Mouse (Mus musculus) kidney, postnatal 0 days (tissue): Measurements from ENCODE around the gene 3110009E18Rik. TPM values are rescaled to one million over a fixed set of nuclear protein-coding genes. Genes with fewer than 3 reads are reported as not detected.
A peak's percentile ranks its signal among the peaks of the same experiment; 100 is the strongest.

Experiments
- ATAC-seq: fragments of 200-750 bp; cut with Nextera tagmentation; replicated peaks from 2 replicates; pipeline ENCODE4 v1.8.0; 2017; ENCODE audit warnings: low read depth, moderate number of reproducible peaks, moderate TSS enrichment, moderate library complexity; ENCODE audit not compliant: low FRiP score
- DNase-seq: peaks from one replicate; pipeline ENCODE4 v3.0.0-alpha.2; 2016; ENCODE audit warnings: low spot score
- H3K27ac ChIP-seq: fragments of 300-500 bp; sonication (generic); 2 replicates; pipeline ENCODE4 v1.5.1; 2014; ENCODE audit warnings: mild to moderate bottlenecking
- H3K27me3 ChIP-seq: fragments of 300-500 bp; sonication (generic); 2 replicates; pipeline ENCODE4 v1.6.1; 2014; ENCODE audit warnings: low read length, mixed read lengths; ENCODE audit not compliant: insufficient read depth
- H3K36me3 ChIP-seq: fragments of 300-500 bp; sonication (generic); 2 replicates; pipeline ENCODE4 v1.6.1; 2014; ENCODE audit warnings: low read length, mixed read lengths; ENCODE audit not compliant: insufficient read depth
- H3K4me1 ChIP-seq: fragments of 300-500 bp; sonication (generic); replicated peaks from 2 replicates; pipeline ENCODE4 v1.6.1; 2014; ENCODE audit warnings: antibody characterized with exemption, low read length, mixed read lengths; ENCODE audit not compliant: insufficient read depth
- H3K4me2 ChIP-seq: fragments of 300-500 bp; sonication (generic); 2 replicates; pipeline ENCODE4 v1.6.1; 2014; ENCODE audit warnings: mild to moderate bottlenecking, low read length, moderate library complexity, mixed read lengths
- H3K4me3 ChIP-seq: fragments of 300-500 bp; sonication (generic); replicated peaks from 2 replicates; pipeline ENCODE4 v1.5.1; 2014; ENCODE audit warnings: low read depth, low read length
- H3K9ac ChIP-seq: fragments of 300-500 bp; sonication (generic); 2 replicates; pipeline ENCODE4 v1.6.1; 2014; ENCODE audit warnings: low read depth, low read length
- H3K9me3 ChIP-seq: fragments of 300-500 bp; sonication (generic); replicated peaks from 2 replicates; pipeline ENCODE4 v1.6.1; 2016; ENCODE audit warnings: low read length, inconsistent platforms, mixed read lengths
- CTCF ChIP-seq: IDR thresholded peaks from 2 replicates; pipeline ENCODE4 v1.5.1; 2016; ENCODE audit warnings: antibody characterized with exemption, low read depth, mild to moderate bottlenecking, moderate library complexity
- WGBS: fragments of 180-500 bp; shearing (Covaris S2); extraction: QIAGEN DNeasy Blood & Tissue Kit; methylation state at CpG from one replicate; pipeline ENCODE4 v1.1.7; 2014; 5-methylcytosine and 5-hydroxymethylcytosine counted together
- polyA plus RNA-seq: library from polyadenylated mRNA; unstranded; fragments of >200 nt; fragmentation: Nextera tagmentation; extraction: Ambion mirVana; gene quantifications from 2 replicates; pipeline ENCODE4 v1.2.1, GENCODE M21; 2015

Gene 3110009E18Rik
- polyA plus RNA-seq: 19.3 and 22.5 TPM in 2 replicates

DNA sequence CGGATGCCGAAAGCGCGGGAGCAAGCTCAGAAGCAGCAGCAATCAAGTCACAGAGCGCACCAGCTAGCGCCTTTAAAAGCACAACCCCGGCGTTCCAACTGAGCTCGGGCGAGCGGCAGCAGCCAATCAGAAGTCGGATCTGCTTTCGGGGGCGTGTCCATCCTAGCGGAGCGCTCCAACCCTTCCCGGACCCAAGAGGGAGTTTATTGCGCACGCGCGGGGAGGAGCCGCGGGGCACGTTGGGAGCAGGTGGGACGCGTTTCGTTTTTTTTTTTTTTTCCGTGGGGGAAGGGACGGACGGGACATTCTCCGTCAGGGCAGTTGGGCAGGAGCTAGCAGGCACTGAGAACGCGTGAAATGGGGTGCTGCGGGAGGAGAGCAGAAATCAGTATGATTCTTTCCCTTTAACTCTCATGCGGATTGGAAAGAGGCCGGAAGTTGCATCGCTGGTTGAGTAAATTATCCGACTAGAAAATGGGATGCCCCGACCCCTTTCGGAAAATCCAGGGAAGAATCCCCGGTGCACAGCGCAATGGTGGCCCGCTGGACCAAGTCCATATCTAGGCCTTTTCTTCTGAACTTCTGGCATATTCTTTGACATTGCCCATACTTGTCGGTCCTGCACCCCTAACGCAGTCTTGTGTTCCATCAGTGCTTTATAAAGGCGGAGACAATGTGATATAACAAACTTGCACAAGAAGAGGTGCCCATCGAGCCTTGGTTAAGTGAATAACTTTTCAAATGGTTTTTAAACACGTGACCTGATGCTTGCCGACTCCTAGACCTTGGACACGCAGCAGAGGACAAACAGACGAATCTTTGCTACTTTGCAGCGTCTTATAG is at the start of gene 3110009E18Rik, which contains the start of gene Dbi:
Gene 3110009E18Rik, plus strand, starts transcription at position 219 of the 843 bp plus-strand sequence.
Gene Dbi, minus strand, starts transcription at position 110 of the 843 bp plus-strand sequence.
- Histone ChIP-seq H3K9ac (peak within 1 kb of the TSS; percentile 65), H3K4me2 (peak within 1 kb of the TSS; percentile 76), H3K27ac (peak within 1 kb of the TSS; percentile 92), H3K4me3 (peak within 1 kb of the TSS; percentile 55), H3K36me3 (0 out of 2 replicates have a peak, but pooled peaks cover 3% of the 10 kb centered on the region), H3K27me3 (no peaks in the 10 kb centered on the region), H3K4me1 (peaks cover 14% of the 10 kb centered on the region), H3K9me3 (no peaks in the 10 kb centered on the region)
- ATAC-seq (peak; percentile 92), DNase-seq (peak; percentile 99)
- under 1% methylated on average over 52 of the region's 52 CpGs for WGBS
- peak; percentile 35 for TF ChIP-seq CTCF

DNA sequence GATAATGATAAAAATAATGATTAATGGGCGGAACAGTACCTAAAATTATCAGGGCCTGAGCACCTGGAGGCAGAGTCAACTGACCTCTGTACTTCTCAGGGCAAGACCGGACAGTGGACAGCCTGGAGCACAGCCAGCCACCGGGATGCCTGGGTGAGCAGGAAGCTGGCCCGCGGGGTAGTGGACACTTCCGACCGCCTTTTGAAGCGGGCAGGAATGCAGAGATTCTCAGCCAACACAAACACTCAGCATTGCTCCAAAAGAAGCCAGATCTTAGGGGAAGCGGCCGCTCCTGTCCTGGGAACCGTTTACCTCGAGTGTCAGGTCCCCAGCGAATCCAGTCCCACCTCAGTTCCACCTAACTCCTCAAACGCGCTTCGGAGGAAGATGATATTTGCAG is 48.1 kb upstream of the 3110009E18Rik start:
- ATAC-seq: no peak
- no peak for TF ChIP-seq CTCF
- H3K9me3 ChIP-seq: no peaks in the 10 kb centered on the region
- peak overlapping the region; percentile 74 for H3K27ac ChIP-seq
- peak overlapping the region; percentile 73 for H3K4me2 ChIP-seq
- peak overlapping the region; percentile 39 for H3K4me3 ChIP-seq
- H3K9ac ChIP-seq: peak overlapping the region; percentile 66
- H3K4me1 ChIP-seq: 0 out of 2 replicates have a peak, but pooled peaks cover 7% of the 10 kb centered on the region
- DNase-seq: peak; percentile 56
- no peaks in the 10 kb centered on the region for H3K36me3 ChIP-seq
- WGBS: 6% methylated on average over 16 of the region's 16 CpGs
- no peaks in the 10 kb centered on the region for H3K27me3 ChIP-seq

DNA sequence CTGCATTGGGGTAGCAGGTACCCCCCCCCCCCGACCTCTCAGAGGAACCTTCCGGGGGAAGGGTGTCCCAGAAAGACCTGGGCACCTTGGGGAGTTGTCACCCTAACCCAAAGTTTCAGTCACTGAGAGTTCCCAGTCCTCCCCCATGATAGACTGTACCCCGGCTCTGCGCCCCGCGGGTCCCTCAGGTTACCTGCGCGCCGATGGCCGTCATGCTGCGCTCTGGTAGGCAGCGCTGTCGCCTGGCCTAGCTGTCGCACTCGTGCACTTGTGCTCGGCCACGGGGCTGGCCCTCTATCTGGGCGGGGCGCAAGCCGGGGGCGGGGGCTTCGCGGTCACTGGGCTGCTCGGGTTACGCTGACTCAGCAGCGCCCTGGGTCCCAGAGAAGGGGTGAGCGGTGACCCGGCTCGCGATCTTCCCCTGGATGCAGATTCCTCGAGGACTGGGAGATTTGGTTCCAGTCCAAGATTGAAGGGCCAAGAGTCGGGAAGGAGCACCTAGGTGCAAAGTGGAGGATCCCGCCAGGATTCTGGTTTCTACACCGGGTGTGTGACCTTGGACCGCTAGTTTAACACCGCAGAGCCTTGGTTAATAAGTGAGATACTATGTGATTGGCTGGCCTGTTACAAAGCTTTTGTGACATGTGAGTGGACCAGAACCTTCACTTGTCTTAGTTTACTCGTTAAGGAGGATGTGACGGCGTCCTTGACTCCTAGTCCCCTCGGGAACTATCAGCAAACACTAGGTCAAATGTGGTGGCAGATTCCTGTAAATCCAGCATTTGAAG is 47.3 kb upstream of the 3110009E18Rik start, which contains the start of gene Tmem37:
Gene Tmem37, minus strand, starts transcription at position 556 of the 788 bp plus-strand sequence.
- peak within 1 kb of the TSS; percentile 66 for H3K9ac ChIP-seq
- 0 out of 2 replicates have a peak, but pooled peaks cover 7% of the 10 kb centered on the region for H3K4me1 ChIP-seq
- H3K4me3 ChIP-seq: peak within 1 kb of the TSS; percentile 39
- no peak for TF ChIP-seq CTCF
- no peaks in the 10 kb centered on the region for H3K27me3 ChIP-seq
- peak within 1 kb of the TSS; percentile 73 for H3K4me2 ChIP-seq
- H3K36me3 ChIP-seq: no peaks in the 10 kb centered on the region
- peak within 1 kb of the TSS; percentile 74 for H3K27ac ChIP-seq
- ATAC-seq: peak; percentile 93
- H3K9me3 ChIP-seq: no peaks in the 10 kb centered on the region
- 5% methylated on average over 40 of the region's 40 CpGs for WGBS
- DNase-seq: peak; percentile 84

DNA sequence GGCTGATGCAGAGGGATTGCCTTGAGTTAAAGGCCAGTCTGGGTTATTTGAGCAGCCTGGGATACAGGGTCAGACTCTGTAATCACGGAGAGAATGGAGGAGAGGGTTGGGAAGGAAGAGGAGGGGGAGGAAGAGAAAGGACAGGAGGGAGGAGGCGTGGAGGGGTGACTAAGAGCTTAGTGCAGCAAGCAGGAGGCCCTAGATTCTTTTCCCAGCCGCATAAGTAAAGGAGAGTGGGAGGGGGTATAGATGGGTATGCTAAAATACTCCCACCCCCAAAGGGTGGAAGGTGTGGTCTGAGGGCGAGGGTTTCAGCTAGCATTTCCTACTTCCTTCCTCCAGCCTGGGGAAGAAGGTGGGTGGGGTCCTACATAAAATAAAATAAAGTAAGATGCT is 46.7 kb upstream of the 3110009E18Rik start:
- Histone ChIP-seq H3K4me2 (peak overlapping the region; percentile 73), H3K9ac (no peak overlapping the region), H3K36me3 (no peaks in the 10 kb centered on the region), H3K4me1 (0 out of 2 replicates have a peak, but pooled peaks cover 7% of the 10 kb centered on the region), H3K27ac (peak overlapping the region; percentile 74), H3K27me3 (no peaks in the 10 kb centered on the region), H3K4me3 (0 out of 2 replicates have a peak overlapping the region, but pooled peaks have one; percentile 39), H3K9me3 (no peaks in the 10 kb centered on the region)
- no peak for TF ChIP-seq CTCF
- DNase-seq (peak; percentile 43), ATAC-seq (peak; percentile 3; the same call in 1 of the 2 replicates)
- 14% methylated on average over 4 of the region's 4 CpGs for WGBS

DNA sequence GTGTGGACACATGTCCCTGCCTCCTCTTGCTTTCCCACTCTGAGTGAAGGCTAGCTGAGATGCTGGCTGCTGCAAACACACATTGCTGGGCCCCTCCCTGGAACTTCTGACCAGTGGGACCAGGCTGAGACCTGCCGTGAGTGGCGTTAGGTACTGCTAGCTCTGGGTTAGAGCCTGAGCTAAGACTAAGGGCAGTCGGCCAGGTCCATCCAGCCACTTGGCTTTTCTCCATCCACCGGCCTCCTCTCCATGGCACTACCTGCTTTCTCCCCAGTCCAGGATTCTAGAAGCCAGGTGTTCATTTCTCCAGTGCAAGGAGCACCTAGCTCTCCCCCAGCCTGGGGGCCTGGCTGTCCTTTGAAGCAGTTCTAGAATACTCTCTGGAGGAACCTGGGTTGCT is 46.1 kb upstream of the 3110009E18Rik start:
- no peak overlapping the region for H3K4me3 ChIP-seq
- 69% methylated on average over 4 of the region's 4 CpGs for WGBS
- no peaks in the 10 kb centered on the region for H3K36me3 ChIP-seq
- no peaks in the 10 kb centered on the region for H3K9me3 ChIP-seq
- 0 out of 2 replicates have a peak, but pooled peaks cover 7% of the 10 kb centered on the region for H3K4me1 ChIP-seq
- H3K9ac ChIP-seq: no peak overlapping the region
- ATAC-seq: no peak
- no peaks in the 10 kb centered on the region for H3K27me3 ChIP-seq
- H3K27ac ChIP-seq: peak overlapping the region; percentile 47
- no peak overlapping the region for H3K4me2 ChIP-seq
- DNase-seq: no peak
- no peak for TF ChIP-seq CTCF

DNA sequence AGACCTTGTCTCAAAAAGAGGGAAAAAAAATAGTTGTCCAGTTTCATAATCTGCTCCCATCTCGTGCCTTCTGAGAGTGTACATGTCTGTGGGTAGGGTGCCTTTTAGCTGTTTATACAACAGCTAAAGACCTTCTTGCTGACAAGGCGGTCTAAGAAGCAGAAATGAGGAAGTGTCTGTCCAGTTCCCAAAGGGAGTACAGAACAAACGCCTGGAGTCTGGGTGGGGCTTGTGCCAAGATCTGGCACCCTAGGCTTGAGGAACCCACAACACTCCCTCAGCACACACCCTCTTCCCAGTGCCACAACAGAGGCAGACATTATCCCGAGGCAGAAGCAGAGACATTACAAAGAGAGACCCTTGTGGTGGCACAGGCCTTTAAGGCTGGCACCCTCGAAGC is 45.5 kb upstream of the 3110009E18Rik start:
- no peaks in the 10 kb centered on the region for H3K36me3 ChIP-seq
- H3K4me1 ChIP-seq: 0 out of 2 replicates have a peak, but pooled peaks cover 7% of the 10 kb centered on the region
- H3K27me3 ChIP-seq: no peaks in the 10 kb centered on the region
- DNase-seq (no peak), ATAC-seq (no peak)
- TF ChIP-seq CTCF: no peak
- H3K27ac ChIP-seq: peak overlapping the region; percentile 47; the same call in 1 of the 2 replicates
- 70% methylated on average over 5 of the region's 5 CpGs for WGBS
- no peak overlapping the region for H3K4me2 ChIP-seq
- H3K4me3 ChIP-seq: no peak overlapping the region
- H3K9me3 ChIP-seq: no peaks in the 10 kb centered on the region
- no peak overlapping the region for H3K9ac ChIP-seq
